Mouse (Mus musculus) spleen, adult 12 weeks (tissue): ENCODE results near the gene Ubl4b.

Experiments
- DNase-seq: peaks from one replicate; pipeline ENCODE4 v3.0.0; 2022; ENCODE audit warnings: low spot score

Ubl4b gene

DNA sequence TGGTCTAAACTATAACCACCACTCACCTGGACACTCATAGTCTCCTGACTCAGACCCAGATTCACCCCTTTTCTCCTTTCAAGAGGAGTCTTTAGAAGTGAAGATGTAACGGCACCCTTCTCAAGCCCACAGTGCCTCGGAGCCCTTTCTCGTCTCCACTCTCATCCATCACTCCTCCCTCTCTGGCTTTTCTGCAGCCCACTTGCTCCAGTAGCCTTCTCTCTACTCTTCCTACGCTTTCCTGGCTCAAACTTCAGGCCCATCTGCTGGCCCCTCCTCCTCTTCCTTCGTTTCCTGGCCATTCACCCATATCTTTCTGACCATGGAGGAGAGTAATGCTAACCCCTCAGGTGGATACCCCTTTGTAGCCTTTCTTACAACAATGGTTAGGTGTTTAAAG is 33.9 kb downstream of the Ubl4b start:
- DNase-seq = no peak

DNA sequence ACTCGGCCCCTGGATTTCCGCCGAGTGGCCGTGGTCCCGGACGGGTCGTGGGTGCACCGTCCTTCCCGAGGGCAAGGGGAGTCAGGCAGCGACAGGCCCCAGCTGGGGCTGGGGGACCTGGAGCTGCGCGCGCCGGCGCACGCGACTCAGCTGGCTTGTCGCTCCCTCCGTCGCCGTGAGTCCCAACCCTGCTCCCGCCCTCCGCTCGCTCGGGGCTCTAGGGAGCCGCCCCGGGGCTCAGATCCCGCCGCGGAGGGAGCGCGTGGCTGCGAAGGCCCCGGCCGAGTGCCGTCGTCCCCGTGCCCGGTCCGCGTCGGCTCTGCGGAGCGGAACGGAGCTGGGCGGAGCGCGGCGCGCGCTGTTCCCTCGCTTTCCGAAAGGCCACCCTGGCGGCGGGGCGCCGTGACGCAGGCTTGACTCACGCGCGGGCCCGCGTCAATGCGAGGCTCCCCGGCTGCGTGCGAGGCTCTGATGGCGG is 37.2 kb downstream of the Ubl4b start, which contains the start of gene Slc6a17:
Slc6a17 (minus strand) TSS at position 388 of the 478 bp plus-strand sequence.
- no peak for DNase-seq

DNA sequence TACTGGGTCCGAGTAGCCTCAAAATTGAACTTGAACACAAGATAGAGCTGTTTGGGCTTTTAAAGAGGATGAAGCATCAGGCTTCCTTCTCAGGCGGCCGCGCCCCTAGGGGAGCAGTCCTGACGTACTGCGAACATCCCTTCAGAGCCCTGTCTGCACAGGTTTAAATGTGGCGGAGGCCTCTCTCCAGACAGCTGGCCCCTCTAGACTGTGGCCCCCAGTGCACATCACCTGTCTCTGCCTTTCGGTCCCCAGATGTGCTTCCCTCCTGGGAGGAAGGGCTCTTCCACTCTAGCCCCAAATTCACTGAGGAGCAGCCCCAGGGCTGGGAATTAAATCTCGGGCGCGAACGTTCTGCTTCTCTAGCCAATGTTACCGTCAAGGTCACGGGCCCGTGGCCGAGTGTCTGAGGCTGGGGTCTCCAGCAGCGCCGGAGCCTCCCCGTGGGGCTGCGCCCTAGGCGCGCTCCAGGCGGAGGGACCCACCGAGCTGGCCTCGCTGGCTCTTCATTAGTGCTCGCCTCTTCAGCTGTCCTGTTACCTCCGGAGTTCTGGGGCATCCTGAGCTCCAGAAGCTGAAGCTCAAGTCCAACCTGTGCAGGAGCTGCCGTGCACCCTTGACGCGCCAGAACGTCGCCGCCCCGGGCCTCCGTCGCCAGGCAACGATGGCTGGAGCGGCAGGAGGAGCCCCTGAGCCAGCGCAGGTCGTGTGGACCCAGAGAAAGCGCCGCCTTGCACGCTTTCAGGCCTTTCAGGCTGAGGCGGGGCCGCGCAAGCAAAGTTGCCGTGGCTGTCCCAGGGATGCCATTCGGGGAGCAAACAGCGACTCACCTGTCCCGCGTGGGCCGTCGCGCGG is 37.9 kb downstream of the Ubl4b start:
- DNase-seq = no peak

DNA sequence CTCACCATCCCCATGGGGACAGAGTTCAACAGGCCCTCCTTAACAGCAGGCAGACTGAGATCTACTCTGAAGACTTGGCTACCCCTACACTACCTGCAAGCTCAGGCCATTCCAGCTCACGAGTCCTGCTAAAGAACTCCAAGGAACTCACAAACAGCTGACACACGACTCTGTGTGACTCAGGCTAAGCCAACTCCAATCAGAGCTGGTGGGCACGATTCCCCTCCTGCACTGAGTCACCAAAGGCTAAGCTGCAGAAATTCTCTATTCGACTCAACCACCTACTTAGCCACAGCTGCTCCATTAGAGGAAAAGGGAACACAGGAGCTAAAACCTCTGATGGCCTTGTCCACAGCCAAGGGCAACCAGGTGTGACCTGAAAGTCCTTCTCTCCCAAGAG is 38.9 kb downstream of the Ubl4b start:
- no peak for DNase-seq

DNA sequence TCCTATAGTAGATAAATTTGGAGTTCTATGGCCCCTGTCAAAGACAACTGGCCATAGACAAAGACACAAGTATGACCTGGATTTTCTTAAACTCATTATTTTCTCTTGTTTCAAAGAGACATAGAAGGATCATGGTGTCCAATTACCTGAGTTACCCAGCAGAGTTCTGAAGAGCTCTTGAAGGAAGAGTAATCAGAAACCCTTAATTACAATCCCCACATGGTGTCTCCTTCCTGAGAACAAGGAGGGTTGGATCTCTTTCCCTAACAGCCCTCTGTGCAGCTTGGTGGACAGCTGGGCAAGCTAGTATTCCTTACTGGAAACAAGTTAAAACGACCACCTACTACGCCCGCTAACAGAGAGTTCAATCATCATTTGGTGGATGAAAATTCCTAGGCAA is 43.5 kb downstream of the Ubl4b start:
- no peak for DNase-seq

DNA sequence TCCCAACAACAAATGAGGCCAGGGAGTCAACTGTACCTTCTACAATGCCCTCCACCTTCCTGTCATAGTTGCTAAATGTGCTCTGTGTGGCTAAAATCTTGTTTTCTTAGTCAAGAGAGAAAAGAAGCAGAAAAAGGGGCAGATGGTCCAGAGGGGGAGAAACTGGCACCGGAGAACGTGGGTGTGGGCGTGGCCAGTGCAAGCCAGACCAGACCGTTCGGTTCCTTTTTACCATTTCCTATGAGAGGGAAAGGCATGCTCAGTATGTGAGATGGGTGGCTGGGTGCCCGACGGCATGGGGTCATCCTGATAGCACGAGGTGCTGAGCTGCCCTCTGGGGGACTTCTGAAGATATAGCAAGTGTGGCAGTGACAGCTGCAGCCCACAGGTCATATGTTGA is 46.2 kb downstream of the Ubl4b start:
- no peak for DNase-seq

DNA sequence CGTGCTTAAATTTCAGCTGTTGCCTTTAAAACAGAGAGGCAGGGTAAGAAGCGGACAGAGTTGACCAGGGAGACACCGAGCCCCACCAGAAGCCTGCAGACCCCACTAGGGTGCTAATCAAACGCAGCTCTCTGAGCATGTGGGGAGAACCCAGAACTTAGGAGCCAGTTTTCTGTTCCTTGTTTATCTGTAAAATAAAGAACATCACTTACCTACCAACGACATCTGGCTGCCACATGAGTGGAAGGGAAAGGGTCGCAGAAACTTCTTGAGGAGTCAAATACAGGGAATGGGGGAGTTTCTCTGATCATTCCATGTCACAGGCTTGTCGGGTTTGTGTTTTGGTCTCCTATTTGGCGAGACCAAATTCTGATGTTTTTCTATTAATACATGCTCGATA is 46.9 kb downstream of the Ubl4b start:
- no peak for DNase-seq

DNA sequence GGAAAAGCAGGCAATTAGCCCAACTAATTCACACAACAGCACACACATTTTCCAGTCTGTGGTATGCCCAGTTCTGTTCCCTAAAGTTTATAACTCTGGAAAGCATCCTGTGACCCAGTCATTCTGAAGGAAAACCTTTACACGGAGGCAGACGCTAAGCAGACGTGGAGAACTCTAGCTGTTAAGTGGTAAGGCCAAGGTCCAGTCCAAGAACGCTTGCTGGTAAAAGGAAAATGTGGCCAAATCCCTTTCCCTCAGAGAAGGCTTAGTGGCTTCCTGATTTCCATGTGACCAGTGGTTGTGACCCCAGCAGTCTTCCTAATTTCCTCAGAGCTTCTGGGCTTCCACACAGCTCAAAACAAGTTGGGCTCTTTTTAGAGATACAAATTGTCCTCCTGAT is 48.3 kb downstream of the Ubl4b start:
- DNase-seq = no peak

DNA sequence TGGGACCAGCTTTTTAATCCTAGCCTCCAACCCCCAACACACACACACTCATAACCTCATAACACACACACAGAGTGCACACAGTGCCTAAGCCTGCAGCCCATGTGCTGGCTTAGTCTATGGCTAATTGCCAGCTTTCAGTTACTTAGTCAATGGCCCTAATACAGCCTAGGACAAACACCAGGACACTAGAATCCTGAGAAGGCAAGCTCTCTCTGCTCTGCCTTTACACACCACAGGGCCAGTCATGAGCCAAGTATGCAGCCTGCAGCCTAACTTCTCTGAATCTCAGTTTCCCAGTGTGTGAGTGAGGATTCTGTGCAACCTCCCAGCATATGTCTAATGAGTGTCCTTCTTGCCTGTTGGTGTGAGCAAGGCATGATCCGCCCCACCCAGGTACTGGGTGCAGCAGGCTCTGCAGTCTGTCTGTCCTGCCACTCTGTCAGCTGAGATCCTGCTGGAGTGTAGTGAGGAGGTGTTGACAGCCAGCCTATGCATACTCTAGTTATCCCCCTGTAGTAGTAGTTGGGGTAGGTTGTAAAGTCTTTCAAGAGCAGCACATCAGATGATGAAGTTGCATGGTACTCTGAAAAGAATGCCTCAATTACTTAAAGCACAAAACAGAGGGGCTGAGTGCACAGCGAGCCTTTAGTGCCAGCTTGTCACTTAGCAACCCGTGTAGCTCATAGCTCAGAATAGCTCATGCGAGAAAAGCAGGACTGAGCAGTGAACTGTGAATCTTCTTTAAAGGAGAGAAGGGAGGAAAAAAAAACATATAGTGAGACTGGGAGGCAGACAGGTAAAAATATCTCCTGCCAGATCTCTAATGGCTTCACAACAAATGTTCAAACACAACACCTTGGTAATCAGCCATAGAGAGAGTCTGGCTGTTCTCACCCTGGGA is 49.2 kb downstream of the Ubl4b start:
- DNase-seq = no peak

DNA sequence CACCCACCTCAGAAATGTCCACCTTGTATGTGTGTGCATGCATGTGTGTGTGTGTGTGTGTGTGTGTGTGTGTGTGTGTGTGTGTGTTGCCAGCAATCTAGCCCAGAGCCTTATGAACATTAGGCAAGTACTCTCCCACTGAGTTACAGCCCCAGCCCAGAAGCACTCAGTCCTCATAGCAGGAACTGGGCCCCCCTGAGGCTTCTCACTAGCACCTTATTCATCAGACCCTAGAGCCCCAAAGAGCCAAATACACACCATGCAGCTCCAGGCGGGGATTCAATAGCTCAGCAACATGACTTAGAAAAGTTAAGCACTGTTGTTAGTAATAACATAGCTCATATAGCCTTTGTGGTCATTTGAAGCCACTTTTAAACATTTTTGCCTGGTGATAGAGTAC is 50.3 kb downstream of the Ubl4b start:
- no peak for DNase-seq

DNA sequence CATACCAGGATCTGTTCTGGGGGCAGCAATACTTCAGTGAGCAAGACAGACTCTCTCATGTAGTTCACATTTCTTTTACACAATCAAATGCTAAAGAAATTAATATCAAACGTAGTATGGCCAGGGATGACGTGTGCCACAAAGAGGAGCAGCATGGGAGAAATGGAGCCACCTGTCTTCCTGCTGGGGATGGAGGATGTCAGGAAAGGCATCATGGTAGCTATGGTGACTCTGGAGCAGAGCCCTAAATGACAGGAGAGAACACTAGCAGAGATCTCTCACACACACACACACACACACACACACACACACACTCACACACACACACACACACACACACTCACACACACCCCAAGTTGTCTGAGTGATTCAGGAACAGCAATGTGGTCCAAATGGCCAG is 51.2 kb downstream of the Ubl4b start:
- no peak for DNase-seq
